Mouse (Mus musculus) CH12.LX (cell line): Measurements from ENCODE around the gene Rho. TPM values are rescaled to one million over a fixed set of nuclear protein-coding genes. Genes with fewer than 3 reads are reported as not detected.

ENCODE experiments used
- DNase-seq: peaks from one replicate; pipeline ENCODE4 v3.0.0-alpha.2; 2013; ENCODE audit errors: extremely low read depth
- H3K27ac ChIP-seq: 2 replicates; pipeline ENCODE4 v1.5.1; 2012; ENCODE audit warnings: low read depth, mild to moderate bottlenecking, control low read depth, moderate library complexity; ENCODE audit not compliant: insufficient read depth
- H3K27me3 ChIP-seq: replicated peaks from 2 replicates; pipeline ENCODE3; 2012; ENCODE audit warnings: inconsistent platforms
- H3K36me3 ChIP-seq, 2 experiments: replicated peaks in 1 of 2; 2 replicates each; pipeline versions ENCODE3 to v1.6.1; 2012; ENCODE audit warnings: inconsistent platforms in 1 of 2, low read length in 1 of 2, mild to moderate bottlenecking in 1 of 2, mixed read lengths in 1 of 2, moderate library complexity in 1 of 2; ENCODE audit not compliant: control insufficient read depth in 1 of 2, insufficient read depth in 1 of 2
- H3K4me1 ChIP-seq, 2 experiments: 2 replicates each; pipeline ENCODE4 v1.6.1; 2012; ENCODE audit warnings: inconsistent platforms in 1 of 2, moderate library complexity in 1 of 2; ENCODE audit not compliant: insufficient read depth in 2 of 2, control insufficient read depth in 1 of 2
- H3K4me2 ChIP-seq: 2 replicates; pipeline ENCODE4 v1.6.1; 2012; ENCODE audit warnings: low read depth, mild to moderate bottlenecking, control low read depth; ENCODE audit not compliant: poor library complexity, insufficient read depth, severe bottlenecking
- H3K4me3 ChIP-seq, 3 experiments: fragments of 150-350 bp in 1 of 3; sonication (generic) in 1 of 3; replicated peaks in 1 of 3; 2 replicates each; pipeline versions ENCODE3 to v1.5.1; 2011 to 2012; ENCODE audit warnings: low read depth in 2 of 3, low read length in 2 of 3, mild to moderate bottlenecking in 2 of 3, moderate library complexity in 2 of 3, control low read depth in 1 of 3, improper control_type of control experiment in 1 of 3, inconsistent platforms in 1 of 3, mixed read lengths in 1 of 3; ENCODE audit not compliant: poor library complexity in 1 of 3
- H3K79me2 ChIP-seq: replicated peaks from 2 replicates; pipeline ENCODE4 v1.6.1; 2012; ENCODE audit warnings: mild to moderate bottlenecking, moderate library complexity; ENCODE audit not compliant: control insufficient read depth, poor library complexity, insufficient read depth, severe bottlenecking; ENCODE audit errors: extremely low read depth
- H3K9ac ChIP-seq: 2 replicates; pipeline ENCODE4 v1.6.1; 2012; ENCODE audit warnings: low read depth, mild to moderate bottlenecking, control low read depth, moderate library complexity; ENCODE audit not compliant: insufficient read depth
- H3K9me3 ChIP-seq: replicated peaks from 2 replicates; pipeline ENCODE3; 2012; ENCODE audit warnings: low read length, inconsistent platforms, mixed read lengths
- BHLHE40 ChIP-seq: IDR thresholded peaks from 2 replicates; pipeline ENCODE4 v1.6.1; 2011; ENCODE audit warnings: mild to moderate bottlenecking, low read depth, low read length, improper control_type of control experiment
- CHD2 ChIP-seq: IDR thresholded peaks from 2 replicates; pipeline ENCODE4 v1.6.1; 2011; ENCODE audit warnings: low read length, improper control_type of control experiment
- CTCF ChIP-seq, 2 experiments: IDR thresholded peaks in 1 of 2; conservative IDR thresholded peaks in 1 of 2; 2 replicates each; pipeline ENCODE4 v1.5.1; 2011 to 2012; ENCODE audit warnings: low read depth in 2 of 2, low read length in 2 of 2, improper control_type of control experiment in 1 of 2, inconsistent platforms in 1 of 2, mild to moderate bottlenecking in 1 of 2, moderate library complexity in 1 of 2
- E2F4 ChIP-seq: IDR thresholded peaks from 2 replicates; pipeline ENCODE4 v1.6.1; 2011; ENCODE audit warnings: low read depth, low read length, improper control_type of control experiment; ENCODE audit not compliant: insufficient replicate concordance
- ETS1 ChIP-seq: conservative IDR thresholded peaks from 2 replicates; pipeline ENCODE4 v1.6.1; 2012; ENCODE audit warnings: low read depth, mild to moderate bottlenecking, inconsistent platforms, low read length, improper control_type of control experiment, moderate library complexity
- GABPA ChIP-seq: IDR thresholded peaks from 2 replicates; pipeline ENCODE4 v1.6.1; 2012; ENCODE audit warnings: low read depth, low read length, improper control_type of control experiment, inconsistent platforms; ENCODE audit not compliant: insufficient replicate concordance
- MAFK ChIP-seq: IDR thresholded peaks from 2 replicates; pipeline ENCODE4 v1.6.1; 2011; ENCODE audit warnings: low read length, improper control_type of control experiment; ENCODE audit not compliant: insufficient replicate concordance
- MEF2A ChIP-seq: IDR thresholded peaks from 2 replicates; pipeline ENCODE4 v1.6.1; 2014; ENCODE audit warnings: low read depth, mild to moderate bottlenecking, inconsistent platforms, low read length, improper control_type of control experiment, borderline replicate concordance
- NRF1 ChIP-seq: IDR thresholded peaks from 2 replicates; pipeline ENCODE4 v1.6.1; 2014; ENCODE audit warnings: low read depth, mild to moderate bottlenecking, inconsistent platforms, low read length, improper control_type of control experiment, moderate library complexity
- RAD21 ChIP-seq: IDR thresholded peaks from 2 replicates; pipeline ENCODE4 v1.6.1; 2011; ENCODE audit warnings: low read depth, mild to moderate bottlenecking, low read length, improper control_type of control experiment, moderate library complexity
- SIN3A ChIP-seq: IDR thresholded peaks from 2 replicates; pipeline ENCODE4 v1.6.1; 2012; ENCODE audit warnings: low read length, improper control_type of control experiment, inconsistent platforms
- TBP ChIP-seq: conservative IDR thresholded peaks from 2 replicates; pipeline ENCODE4 v1.6.1; 2011; ENCODE audit warnings: low read depth, low read length, improper control_type of control experiment
- TCF12 ChIP-seq: IDR thresholded peaks from 2 replicates; pipeline ENCODE4 v1.6.1; 2014; ENCODE audit warnings: low read depth, mild to moderate bottlenecking, inconsistent platforms, low read length, improper control_type of control experiment
- UBTF ChIP-seq: IDR thresholded peaks from 2 replicates; pipeline ENCODE4 v1.6.1; 2012; ENCODE audit warnings: low read depth, mild to moderate bottlenecking, inconsistent platforms, low read length, improper control_type of control experiment, moderate library complexity
- USF2 ChIP-seq: conservative IDR thresholded peaks from 2 replicates; pipeline ENCODE4 v1.6.1; 2011; ENCODE audit warnings: low read depth, low read length, improper control_type of control experiment
- ZKSCAN1 ChIP-seq: IDR thresholded peaks from 2 replicates; pipeline ENCODE4 v1.6.1; 2012; ENCODE audit warnings: low read depth, inconsistent platforms, low read length, improper control_type of control experiment, borderline replicate concordance
- ZMIZ1 ChIP-seq: IDR thresholded peaks from 2 replicates; pipeline ENCODE4 v1.6.1; 2012; ENCODE audit warnings: low read depth, mild to moderate bottlenecking, inconsistent platforms, low read length, improper control_type of control experiment
- dilution Hi-C: fragments of 300-500 bp; cut with MboI; formaldehyde crosslinking; loops from 2 replicates; pipeline ENCODE4 v1.14.3; 2020; ENCODE audit warnings: low sequenced_read_pairs; ENCODE audit not compliant: extremely low pct_unique_long_range_greater_than_20kb, extremely low pct_ligation_motif_present
- in situ Hi-C: fragments of 300-500 bp; cut with MboI; formaldehyde crosslinking; loops from 3 replicates; pipeline ENCODE4 v1.14.3; 2019; ENCODE audit warnings: low sequenced_read_pairs, low pct_ligation_motif_present, low pct_unique_long_range_greater_than_20kb, mixed read lengths
- polyA plus RNA-seq: library from polyadenylated mRNA; unstranded; fragments of >175 nt; gene quantifications from 2 replicates; pipeline ENCODE4 v1.2.1, GENCODE M21; 2012; ENCODE audit warnings: low read depth; ENCODE audit not compliant: insufficient read length
- total RNA-seq, 2 experiments: library from RNA; depleted of rRNA; stranded (reverse); fragments of 300-350 nt in 1 of 2; fragments of >200 nt in 1 of 2; gene quantifications; 2 replicates each; pipeline ENCODE4 v1.2.3; 2012 to 2014

The Rho gene
- total and polyA plus RNA-seq, 3 experiments: 0.04 TPM; not detected in 1

- peaks cover 26 to 57% of the 10 kb centered on the region in 2 experiments for H3K36me3 ChIP-seq
Observed at GRCm38 (mm10) chr6:115891497-115892061, 40.0 kb upstream of the Rho start.

GRCm38 (mm10) chr6:115892363-115892762, 39.2 kb upstream of the Rho start:
- H3K4me2 ChIP-seq: no peak overlapping the region
- in situ Hi-C loops: no loop called here
- peaks cover 26 to 57% of the 10 kb centered on the region in 2 experiments for H3K36me3 ChIP-seq
- H3K4me1 ChIP-seq: peaks cover 6 to 13% of the 10 kb centered on the region in 2 experiments
- no peaks in the 10 kb centered on the region for H3K27me3 ChIP-seq
- peaks cover 3% of the 10 kb centered on the region for H3K9me3 ChIP-seq
- dilution Hi-C loops: no loop called here
- H3K79me2 ChIP-seq: no peaks in the 10 kb centered on the region
- TF ChIP-seq TCF12 (no peak), UBTF (no peak), MEF2A (no peak), SIN3A (no peak), MAFK (no peak), GABPA (no peak), NRF1 (no peak), E2F4 (no peak), CHD2 (no peak), RAD21 (no peak)
- no peak for DNase-seq
- no peak overlapping the region for H3K4me3 ChIP-seq
- no peak overlapping the region for H3K9ac ChIP-seq
- no peak overlapping the region for H3K27ac ChIP-seq

More at GRCm38 (mm10) chr6:115891497-115892061, 40.0 kb upstream of the Rho start:
- Histone ChIP-seq H3K4me3 (no peak overlapping the region), H3K4me2 (no peak overlapping the region), H3K27me3 (no peaks in the 10 kb centered on the region), H3K9me3 (peaks cover 3% of the 10 kb centered on the region), H3K4me1 (peaks cover 7 to 13% of the 10 kb centered on the region in 2 experiments), H3K9ac (no peak overlapping the region), H3K79me2 (no peaks in the 10 kb centered on the region), H3K27ac (no peak overlapping the region)
- TF ChIP-seq CTCF (conservative IDR thresholded peaks at IDR 0.05 in 1 of 2, IDR thresholded peaks at IDR 0.05 in 1 of 2; ENCODE audit: low read depth in 2 of 2, low read length in 2 of 2) (no peak), TBP (no peak), ZKSCAN1 (no peak), E2F4 (no peak), MEF2A (no peak), ZMIZ1 (no peak), BHLHE40 (no peak), ETS1 (no peak), USF2 (no peak)
- in situ Hi-C loops (no loop called here), dilution Hi-C loops (no loop called here)
- no peak for DNase-seq
